Comparison of ENCODE assay signal across 20 mouse cellular contexts in genomic region chr4:98057721-98058120, GRCm38 (mm10).
DNase-seq lines count a peak whose midpoint lies in the region; TF ChIP-seq lines count a peak whose summit lies in the region.
"Had no signal": no experiment of that assay in that cellular context is flagged by ENCODE, and none has a peak within 500 bp of the region (broad histone marks: within the 10 kb centered on the region; RNA-seq: fewer than 3 reads in every experiment).

No protein-coding gene starts in this region.

- intact Hi-C loops in gastrocnemius, adult 2 months (cut with DNase I): no loop called here
- intact Hi-C loops in gastrocnemius, postnatal 36 days (cut with DNase I): loop anchor here (5.0 kb wide), 1 partner anchor 285 kb away; the partner anchor contains the start of gene Nfia

- DNase-seq in gastrocnemius, adult 2 months: peak; percentile 67
- no peak for DNase-seq in gastrocnemius, postnatal 36 days
- DNase-seq in fat pad, adult 2 months (ENCODE audit: extremely low read depth, low read depth, low spot score): peak; percentile 39
- peak; percentile 17 for DNase-seq in gastrocnemius, postnatal 10 days
- peak; percentile 20 for DNase-seq in gonadal fat pad, adult 2 months (ENCODE audit: low read depth)
- no peak for DNase-seq in frontal cortex, adult 2 months (ENCODE audit: extremely low spot score in 1 of 2, low spot score in 1 of 2)
- no peak for DNase-seq in cerebellum, adult 9-11 months
- DNase-seq: B cell, adult 2 months; cerebellum, adult 2 months; cerebellum, postnatal 10 days; cerebellum, postnatal 36 days; heart, adult 18-20 months; heart, postnatal 14 days; heart, postnatal 4 days; kidney, adult 18-20 months; kidney, adult 9 months had no signal

- peak overlapping the region; percentile 78 for H3K27ac ChIP-seq in gastrocnemius, adult 2 months
- H3K27ac ChIP-seq: forebrain, embryonic 15.5 days; heart, embryonic 13.5 days; hindbrain, embryonic 14.5 days; hindbrain, postnatal 0 days had no signal

- H3K4me3 ChIP-seq in gastrocnemius, adult 2 months: peak overlapping the region; percentile 52
- H3K4me3 ChIP-seq: forebrain, embryonic 15.5 days; heart, embryonic 13.5 days had no signal

- TF ChIP-seq CTCF in gastrocnemius, adult 2 months (IDR thresholded peaks at IDR 0.05): no peak

Comparison
In these comparisons a context has a peak if more than half of its experiments do, and no peak if none do; other contexts are left out.
1. DNase-seq: peak in gastrocnemius, adult 2 months (single experiment), fat pad, adult 2 months (single experiment), gastrocnemius, postnatal 10 days (single experiment) and gonadal fat pad, adult 2 months (single experiment); none in gastrocnemius, postnatal 36 days (0 of 2), frontal cortex, adult 2 months (0 of 2) and cerebellum, adult 9-11 months (single experiment).